Mouse (Mus musculus): ENCODE data around the gene Shroom3.

Shroom3 gene

DNA sequence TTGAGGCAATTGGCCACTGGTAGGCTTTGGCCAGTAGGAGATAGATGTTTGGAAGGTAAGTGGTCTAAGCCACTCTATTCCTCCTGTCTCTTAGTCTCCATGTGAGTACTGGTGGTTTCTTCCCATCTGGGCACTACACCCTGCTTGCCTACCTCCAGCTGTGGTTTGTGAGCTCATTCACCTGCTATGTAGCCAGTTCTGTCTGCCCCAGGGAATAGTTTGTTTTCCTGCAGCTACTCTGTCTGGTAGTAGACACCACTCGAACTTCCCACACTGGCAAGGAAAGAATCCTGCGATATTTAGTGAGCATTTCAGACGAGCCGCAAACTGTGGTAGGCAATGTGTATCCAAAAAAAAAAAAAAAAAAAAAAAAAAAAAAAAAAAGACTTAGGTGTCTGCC, 68.3 kb downstream of the Shroom3 start:
- DNase-seq (ENCODE audit: low read depth in 1 of 2, low spot score in 2 of 2) = no peak

DNA sequence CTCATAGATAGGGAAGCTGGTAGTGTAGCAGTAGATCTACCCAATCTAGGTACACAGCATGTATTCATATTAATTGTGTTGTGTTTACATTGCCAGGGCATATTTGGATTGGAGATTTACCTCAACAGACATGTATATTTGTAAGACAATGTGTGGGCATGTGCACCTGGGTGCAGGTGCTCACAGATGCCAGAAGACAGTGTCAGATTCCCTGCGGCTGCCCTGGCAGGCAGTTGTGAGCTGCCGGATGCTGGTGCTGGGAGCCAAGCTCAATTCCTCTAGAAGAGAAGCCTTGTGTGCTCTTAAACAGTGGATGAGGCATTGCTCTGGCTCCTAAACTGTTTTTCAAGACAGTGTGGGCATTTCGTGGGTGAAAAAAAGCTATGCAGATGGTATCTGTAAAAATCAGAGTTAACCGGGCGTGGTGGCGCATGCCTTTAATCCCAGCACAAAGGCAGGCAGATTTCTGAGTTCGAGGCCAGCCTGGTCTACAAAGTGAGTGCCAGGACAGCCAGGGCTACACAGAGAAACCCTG, 72.1 kb downstream of the Shroom3 start:
- no peak for DNase-seq (ENCODE audit: low read depth in 1 of 2, low spot score in 2 of 2)

DNA sequence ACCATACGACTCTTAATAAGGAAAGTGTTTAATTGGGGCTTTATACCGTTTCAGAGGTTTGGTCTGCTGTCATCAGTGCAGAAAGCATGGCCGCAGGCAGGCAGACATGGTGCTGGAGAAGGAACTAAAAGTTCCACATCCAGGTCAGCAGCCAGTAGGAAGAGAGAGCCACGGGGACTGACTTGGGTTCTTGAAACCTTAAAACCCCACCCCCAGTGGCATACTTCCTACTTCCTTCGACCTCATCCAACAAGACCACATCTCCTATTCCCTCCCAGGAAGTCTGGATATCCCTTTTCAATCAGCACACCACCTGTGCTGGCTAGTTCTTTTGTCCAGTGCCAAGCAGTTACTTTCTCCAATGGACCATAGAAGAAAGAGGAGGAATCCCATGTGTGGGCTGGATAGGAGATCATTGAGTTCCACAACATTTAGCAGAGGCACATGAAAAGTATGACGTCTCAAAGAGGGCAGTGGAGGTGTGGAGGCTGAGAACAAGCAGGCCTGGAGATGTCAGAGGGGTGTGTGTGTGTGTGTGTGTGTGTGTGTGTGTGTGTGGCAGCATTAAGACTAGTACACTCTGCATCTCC, 76.0 kb downstream of the Shroom3 start:
- no peak for DNase-seq (ENCODE audit: low read depth in 1 of 2, low spot score in 2 of 2)

DNA sequence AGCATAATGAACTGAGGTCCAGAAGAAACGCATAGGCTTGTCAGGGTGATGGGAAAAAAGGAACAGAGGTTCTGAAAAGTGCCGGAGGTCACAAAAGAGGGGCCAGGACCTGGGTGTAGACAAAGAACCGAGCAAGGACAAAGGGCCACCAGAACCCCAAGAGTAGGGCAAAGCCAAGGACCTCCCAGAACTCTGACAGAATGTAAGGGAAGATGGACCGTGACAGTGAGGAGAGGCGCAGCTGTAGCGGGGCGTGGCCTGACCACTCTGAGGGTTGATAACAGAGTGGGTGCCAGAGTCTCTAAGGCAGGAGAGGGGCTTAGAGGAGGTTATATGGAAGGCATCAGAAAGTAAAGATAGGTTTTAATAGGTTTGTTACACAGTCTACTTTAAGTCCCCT, 77.3 kb downstream of the Shroom3 start:
- no peak for DNase-seq (ENCODE audit: low read depth in 1 of 2, low spot score in 2 of 2)

DNA sequence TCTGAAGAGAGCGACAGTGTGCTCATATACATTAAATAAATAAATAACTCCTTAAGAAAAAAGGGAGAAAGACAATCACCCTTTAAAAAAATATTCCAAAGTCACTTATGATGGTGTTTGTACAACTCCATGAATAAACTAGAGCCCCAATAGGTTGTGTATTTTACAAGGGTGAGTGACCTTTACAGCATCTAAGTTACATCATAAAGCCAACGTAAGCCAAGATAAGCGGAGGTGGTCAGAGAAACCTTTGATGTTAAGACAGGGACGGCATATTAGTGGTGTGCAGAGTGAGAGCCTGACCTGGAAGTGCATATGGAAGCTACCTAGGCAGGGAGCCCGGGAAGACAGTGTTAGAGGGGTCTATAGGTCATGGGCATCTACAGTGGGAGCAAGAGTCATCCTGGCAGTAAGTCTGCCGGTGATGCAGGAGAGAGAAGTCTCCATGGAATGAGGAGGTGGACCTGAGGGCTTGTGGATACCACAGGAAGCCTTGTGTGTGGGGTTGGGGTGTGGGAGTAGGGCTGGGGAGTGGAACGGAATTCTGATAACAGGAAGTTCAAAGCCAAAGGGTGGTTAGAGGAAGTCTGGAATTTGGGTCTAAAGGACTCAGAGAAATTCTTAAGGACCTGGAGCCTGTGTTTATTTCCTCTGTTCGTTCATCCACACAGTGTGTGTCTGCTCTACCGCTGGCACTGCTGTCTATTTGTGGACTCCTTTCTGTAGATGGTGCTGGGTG, 78.5 kb downstream of the Shroom3 start:
- no peak for DNase-seq (ENCODE audit: low read depth in 1 of 2, low spot score in 2 of 2)

DNA sequence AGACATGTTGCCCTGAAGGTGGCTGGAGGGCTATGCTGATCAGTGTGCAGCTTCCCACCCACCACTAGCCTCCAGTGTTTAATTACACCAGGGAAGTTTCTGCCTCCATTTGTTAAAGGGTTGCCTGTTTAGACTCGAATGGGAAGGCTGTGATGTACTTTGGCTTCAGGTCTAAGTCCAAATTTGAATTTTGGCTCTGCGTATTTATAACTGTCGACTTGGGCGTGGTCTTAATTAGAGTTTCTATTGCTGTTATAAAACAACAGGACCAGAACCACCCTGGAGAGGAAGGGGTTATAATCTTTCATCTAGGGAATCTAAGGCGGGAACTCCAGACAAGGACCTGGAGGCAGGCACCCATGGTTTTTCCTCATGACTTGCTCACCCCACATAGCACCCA, 79.2 kb downstream of the Shroom3 start:
- DNase-seq (ENCODE audit: low read depth in 1 of 2, low spot score in 2 of 2) = no peak

DNA sequence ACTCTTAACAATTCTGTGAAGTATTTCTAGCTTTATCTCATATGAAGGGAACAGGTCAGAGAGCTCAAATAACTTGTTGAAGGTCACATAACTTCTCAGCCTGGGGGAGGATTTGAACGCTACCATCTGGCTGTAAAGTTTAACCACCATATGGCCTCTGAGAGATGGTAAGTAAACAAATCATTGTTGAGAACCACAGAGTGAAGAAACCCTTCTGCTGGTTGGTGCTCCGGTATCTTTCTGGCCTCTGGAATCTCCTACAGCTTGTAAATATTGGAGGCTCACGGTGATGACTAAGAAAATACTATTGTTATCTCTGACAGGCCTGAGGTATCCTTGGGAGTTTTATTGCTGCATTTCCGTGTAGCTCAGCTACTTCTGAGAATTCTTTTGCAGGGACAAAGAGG, 80.3 kb downstream of the Shroom3 start:
- DNase-seq (ENCODE audit: low read depth in 1 of 2, low spot score in 2 of 2) = no peak

DNA sequence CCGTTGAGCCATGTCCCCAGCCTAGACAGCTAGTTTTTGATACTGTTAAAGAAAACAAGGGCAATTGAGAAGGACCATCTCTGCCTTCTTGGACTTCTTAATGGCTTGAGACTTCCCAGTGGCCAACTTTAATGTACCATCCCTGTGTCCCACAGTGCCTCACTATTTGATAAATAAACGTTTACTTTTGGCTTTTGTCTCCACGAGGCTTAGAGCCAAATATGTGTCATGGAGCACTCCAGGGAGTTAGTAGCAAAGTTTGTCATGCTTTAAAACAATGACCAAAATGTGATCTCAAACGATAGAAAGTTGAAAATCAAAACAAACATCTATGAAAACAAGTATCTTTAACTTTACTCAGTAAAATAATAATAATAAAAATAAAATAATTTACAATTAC, 83.1 kb downstream of the Shroom3 start:
- no peak for DNase-seq (ENCODE audit: low read depth in 1 of 2, low spot score in 2 of 2)

DNA sequence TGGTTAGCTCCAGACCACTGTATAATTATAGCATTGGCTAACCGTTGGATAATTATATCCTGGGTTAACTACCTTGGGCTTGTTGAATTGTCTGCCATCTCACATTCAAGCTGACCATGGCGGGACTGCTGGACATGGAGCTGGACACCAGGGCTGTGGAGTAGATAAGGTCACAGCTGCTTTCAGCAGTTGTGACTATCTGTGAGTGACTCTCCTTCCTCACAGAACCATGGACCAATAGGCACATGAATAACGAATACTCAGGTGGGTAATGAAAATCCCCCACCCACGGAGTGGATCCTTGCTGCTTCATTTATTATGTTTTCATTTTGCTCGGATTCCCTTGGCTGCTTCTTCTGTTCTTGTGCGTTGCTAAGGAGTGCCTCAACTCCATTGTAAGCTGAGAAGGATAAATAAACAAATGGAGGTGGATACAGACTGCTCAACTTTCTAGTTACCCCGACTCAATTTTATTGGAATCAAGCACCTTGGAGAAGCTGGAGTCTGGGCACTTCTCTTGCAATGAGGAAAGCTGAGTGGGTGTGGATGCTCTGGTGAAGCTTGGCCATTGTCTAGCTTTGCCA, 84.1 kb downstream of the Shroom3 start:
- no peak for DNase-seq (ENCODE audit: low read depth in 1 of 2, low spot score in 2 of 2)

DNA sequence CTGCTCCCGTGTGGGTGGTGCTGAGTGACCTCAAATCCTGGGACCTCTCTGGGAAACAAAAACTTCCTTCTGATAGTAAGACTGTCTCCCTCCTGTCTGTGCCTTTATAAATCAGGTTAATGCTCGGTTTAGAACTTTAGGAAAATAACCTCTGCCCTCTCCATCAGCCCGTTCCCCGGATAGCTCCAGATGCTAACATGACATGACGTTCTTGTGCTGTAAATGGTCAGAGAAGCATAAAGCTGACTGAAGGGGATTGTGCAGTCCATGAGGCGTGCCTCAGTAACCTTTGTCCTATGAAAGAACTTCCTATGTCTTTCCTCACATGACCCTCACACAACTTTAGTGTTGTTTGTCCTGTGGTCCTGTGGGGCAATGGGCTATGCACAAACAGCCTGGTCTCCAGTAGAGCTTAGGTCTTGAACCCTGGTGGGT, 84.6 kb downstream of the Shroom3 start:
- DNase-seq (ENCODE audit: low read depth in 1 of 2, low spot score in 2 of 2) = no peak

DNA sequence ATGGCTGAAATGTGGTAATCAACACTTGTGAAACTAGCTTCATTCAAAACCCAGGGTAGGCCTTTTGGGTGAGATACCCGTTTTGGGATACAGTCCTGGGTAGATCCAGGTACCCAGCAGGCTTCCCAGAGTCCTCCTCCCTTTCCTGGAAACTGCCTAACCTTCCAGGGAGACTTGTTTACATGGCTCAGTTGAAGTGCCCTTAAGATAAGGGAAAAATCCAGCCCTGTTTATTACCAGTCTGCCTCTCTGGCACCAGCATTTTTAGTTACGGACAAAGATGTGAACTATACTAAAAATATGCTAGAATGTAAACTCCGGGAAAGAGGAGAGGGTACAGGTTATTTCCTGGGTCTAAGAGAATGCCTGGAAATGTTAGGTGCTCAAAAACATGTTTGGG, 90.6 kb downstream of the Shroom3 start:
- DNase-seq (ENCODE audit: low read depth in 1 of 2, low spot score in 2 of 2) = no peak

DNA sequence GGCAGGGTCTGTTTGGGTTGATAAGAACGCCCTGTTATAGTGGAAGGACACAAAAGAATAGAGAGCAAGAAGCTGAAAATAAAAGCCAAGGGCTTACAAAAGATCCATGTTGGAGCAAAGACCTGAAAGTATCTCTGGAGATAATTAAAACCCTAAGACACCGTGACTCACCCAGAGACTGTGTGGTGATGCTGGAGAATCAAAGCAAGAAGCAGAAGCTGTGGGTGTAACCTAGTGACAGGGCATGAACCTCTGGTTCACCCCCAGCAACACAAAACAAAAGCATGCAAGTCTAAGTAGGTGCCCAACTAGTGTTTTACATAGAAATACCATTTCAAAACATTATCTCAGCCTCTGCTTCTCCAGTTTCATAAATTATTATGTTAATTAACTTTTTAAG, 91.2 kb downstream of the Shroom3 start:
- DNase-seq (ENCODE audit: low read depth in 1 of 2, low spot score in 2 of 2) = no peak

DNA sequence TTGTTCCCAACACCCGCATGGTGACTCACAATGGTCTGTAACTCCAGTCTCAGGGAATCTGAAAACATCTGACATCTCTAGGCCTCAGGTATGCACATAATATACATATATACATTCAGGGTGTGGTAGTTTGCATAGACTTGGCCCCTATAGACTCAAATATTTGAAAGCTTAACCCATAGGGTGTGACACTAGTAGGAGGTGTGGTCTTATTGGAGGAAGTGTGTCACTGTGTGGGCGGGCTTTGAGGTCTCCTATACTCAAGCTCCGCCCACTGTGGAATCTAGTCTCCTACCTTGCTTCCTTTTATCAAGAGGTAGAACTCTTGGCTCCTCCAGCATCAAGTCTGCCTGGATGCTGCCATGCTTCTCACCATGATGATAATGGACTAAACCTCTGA, 91.7 kb downstream of the Shroom3 start:
- DNase-seq (ENCODE audit: low read depth in 1 of 2, low spot score in 2 of 2) = no peak

DNA sequence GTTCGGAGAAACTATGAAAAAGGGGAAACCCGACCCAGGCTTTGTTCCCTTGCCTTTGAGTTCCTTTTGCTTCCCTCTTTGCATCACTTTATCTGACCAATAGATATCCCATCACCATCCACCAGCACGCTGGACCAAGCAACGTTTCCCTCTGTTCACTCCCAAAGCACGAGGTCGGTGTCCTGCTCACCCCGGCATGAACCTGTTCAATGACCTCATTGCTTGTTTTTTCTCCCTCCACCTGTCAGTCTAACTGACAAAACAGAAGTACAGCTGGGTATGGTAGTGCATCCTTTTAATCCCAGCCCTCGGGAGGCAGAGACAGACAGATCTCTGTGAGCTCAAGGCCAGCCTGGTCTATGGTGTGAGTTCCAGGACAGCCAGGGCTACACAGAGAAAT, 95.2 kb downstream of the Shroom3 start:
- DNase-seq (ENCODE audit: low read depth in 1 of 2, low spot score in 2 of 2) = no peak

DNA sequence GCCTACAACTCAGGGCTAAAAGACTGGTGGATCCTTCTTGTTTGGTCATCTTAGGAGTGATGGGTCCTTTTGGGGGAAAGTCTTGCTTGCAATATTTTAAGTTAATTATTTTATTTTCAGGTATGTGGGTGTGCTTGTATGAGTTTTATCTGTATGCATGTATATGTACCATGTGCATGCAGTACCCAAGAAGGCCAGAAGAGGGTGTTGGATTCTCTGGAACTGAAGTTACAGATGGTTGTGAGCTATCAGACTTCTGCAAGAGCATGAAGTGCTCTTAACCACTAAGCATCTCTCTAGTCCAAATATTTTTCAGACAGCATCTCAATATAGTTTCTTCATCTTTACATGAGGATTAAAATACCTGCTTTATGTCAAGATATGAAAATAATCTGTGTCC, 97.8 kb downstream of the Shroom3 start:
- no peak for DNase-seq (ENCODE audit: low read depth in 1 of 2, low spot score in 2 of 2)

DNA sequence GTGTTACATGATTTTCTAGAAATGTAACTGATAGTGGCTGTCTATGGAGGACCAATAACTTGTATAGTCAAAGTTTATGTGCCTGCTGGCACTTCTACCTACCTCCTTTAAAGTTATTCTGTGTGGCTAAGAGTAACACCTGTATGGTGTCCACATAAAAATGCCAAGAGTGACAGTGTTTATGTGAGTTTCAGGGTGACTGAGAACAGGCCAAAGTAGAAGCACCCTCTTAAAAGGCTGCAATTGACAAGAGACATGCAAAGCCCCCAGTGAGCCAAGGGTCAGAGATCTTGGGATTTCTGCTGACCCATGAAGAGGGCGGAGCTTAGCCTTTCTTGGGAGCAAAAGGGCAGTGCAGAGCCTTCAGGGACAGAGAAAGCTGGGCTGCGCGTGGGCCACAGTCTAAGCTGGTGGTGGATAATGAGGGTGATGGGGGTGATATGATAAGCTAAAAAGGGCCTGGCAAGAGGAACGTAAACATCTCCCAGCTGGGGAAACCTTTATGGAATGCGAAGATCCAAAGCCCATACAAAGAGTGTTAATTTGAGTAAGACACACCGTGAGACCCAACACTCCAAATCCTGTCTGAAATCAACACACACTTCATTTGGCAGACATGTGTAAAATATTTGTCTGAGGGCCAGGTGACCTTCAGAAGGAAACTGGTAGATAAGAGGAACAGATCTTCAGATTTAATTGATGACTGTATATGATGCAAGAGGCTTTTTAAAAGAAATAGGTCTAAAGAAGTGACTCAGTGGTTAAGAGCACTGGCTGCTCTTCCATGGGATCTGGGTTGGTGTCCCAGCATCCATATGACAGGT, 101.0 kb downstream of the Shroom3 start:
- DNase-seq (ENCODE audit: low read depth in 1 of 2, low spot score in 2 of 2) = no peak

DNA sequence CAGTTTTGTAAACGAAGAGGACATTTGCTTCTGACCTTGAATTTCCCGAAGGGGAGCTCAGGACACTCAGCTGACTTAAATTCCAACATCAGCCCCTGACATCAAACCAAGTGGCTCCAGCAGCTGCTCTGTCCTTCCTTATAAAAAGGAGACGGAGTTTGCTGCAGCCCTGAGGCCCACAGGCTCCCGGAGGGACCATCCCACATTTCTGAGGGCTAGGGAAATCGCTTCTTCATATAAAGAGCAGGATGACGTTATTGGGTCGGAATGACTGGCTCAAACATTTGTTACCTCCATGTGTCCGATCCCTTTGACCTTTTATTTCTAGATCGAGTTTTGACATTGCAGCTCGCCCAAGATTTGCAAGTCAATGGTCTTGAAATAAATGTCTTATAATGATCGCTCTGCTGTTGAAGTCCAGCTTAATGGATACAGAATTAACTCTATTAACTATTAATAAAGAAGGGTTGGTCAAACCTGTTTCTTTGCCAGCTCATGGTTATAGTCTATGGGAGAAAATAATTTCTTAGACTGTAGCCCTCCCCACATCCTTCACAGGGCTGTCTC, 102.7 kb downstream of the Shroom3 start:
- DNase-seq (ENCODE audit: low read depth in 1 of 2, low spot score in 2 of 2) = no peak

DNA sequence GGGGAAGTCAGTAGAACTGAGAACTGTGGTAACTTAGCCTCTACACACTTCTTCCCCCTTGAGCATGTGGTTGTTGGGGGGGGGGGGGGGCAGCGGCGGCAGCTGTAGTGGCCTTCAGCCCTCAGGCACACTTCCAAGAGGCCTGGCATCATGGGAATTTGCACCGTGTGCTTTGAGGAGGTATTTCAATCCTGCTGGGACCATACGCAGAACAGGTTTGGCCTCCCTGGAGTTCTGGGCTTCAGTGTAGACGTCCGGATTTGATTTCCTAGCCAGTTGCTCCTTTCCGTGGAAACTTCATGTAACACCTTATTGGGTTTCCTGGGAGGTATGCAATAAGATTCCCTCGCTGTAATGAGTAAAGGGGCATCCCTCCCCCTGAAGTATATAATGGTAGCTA, 105.8 kb downstream of the Shroom3 start:
- no peak for DNase-seq (ENCODE audit: low read depth in 1 of 2, low spot score in 2 of 2)

DNA sequence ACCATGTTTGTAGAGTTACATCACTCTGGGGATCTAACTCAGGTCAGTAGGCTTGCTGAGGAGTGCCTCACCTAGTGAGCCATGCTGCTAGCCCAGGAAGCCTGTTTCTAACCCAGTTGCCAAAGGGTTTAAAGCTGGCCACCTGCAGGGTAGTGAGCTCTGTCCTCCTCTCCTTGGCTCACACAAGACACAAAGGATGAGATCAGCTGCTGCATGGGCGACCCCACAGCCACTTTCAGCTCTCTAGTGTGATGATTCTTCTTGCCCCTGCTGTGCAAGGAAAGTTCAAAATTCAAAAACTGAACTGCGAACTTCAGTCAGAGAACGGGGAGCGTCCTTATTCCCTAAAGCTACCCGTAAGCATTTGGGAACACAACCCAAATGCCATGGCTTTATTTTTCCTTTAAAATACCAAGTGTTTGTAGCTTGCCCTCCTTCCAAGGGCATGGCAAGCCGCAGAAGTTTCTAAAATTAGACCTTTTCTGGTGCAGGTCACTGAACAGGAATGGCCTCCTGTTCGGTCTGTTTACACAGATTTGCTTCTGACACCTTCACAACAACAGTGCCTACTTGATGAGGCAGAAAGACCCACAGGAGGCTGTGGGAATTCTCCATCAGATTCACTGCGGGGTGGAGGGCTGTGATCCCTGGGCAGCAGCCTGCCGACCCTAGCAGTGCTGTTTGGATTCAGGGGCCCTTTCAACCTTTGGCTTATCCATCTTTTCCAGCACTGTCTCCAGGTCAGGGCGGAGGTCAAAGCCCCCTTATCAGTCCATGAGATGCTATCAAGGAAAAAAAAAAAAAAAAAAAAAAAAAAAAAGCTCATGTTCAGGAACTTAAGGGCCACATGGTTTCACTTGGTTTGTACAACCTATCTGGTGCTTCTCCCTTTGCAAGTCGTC, 113.1 kb downstream of the Shroom3 start:
- no peak for DNase-seq (ENCODE audit: low read depth in 1 of 2, low spot score in 2 of 2)

DNA sequence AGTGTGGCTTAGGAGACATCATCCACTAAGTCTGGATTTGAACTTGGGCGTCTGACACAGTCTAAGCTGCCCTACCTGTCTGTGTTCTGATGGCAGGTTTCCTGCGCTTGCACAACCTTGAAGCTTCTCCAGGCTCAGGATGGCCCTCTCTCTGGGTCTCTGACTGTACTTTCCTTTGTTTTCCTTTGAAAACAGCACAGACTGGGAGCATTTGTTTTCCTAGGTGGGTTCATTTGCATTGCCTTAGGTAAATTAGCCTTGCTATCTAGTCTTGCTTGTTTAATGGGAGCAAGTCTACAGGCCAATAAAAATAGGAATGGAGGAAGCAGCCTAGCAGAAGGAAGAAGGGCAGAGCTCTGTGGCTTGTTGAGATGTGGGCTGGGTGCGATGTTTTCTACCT, 114.7 kb downstream of the Shroom3 start:
- DNase-seq (ENCODE audit: low read depth in 1 of 2, low spot score in 2 of 2) = no peak
